Mouse (Mus musculus): ENCODE results near the gene Tmem41b. TPM values are rescaled to one million over a fixed set of nuclear protein-coding genes. Genes with fewer than 3 reads are reported as not detected.

The Tmem41b gene
- polyA plus RNA-seq, 1 experiment from 2014 or later = 61.9 TPM

DNA sequence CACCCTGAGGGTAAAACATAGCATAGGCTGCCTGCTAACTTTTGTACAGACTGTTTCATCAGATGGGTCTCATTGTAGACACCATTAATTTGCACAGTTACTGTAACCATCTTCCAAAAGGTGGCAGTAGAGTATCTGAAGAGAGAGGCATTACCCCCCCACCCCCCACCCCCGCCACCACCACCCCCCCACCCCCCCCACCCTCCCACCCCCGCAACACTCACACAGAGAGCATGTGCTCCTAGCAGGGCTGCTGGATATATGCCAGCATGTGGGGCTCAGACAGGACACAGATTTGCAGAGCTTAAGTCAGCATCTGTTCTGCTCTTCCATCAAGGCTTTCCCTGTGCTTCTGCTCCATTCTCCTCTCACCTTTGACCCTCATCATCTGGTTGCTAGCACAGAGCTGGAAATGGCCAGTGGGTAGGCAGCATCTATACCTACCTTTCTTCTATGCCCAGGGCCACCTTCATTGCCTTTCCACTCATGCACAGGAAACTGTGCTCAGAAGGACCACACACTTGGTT, 17.7 kb downstream of the Tmem41b start:
- peaks cover 8% of the 10 kb centered on the region for H3K36me3 ChIP-seq (ENCODE audit: control insufficient read depth, insufficient read depth, low read length)
- no peaks in the 10 kb centered on the region for H3K9me3 ChIP-seq (ENCODE audit: control insufficient read depth, low read length)
- ATAC-seq (replicated peaks; ENCODE audit: low FRiP score, low TSS enrichment, low read depth) (peak; percentile 82), DNase-seq (ENCODE audit: low spot score) (peak; percentile 61)
- no peaks in the 10 kb centered on the region for H3K27me3 ChIP-seq (replicated peaks; ENCODE audit: control insufficient read depth, insufficient read depth, low read length)
- no peak overlapping the region for H3K4me3 ChIP-seq (ENCODE audit: low read depth, low read length)
- 6% methylated on average over 2 of the region's 2 CpGs for WGBS
- H3K4me2 ChIP-seq (ENCODE audit: low read length) = no peak overlapping the region
- peak overlapping the region; percentile 67; the same call in 1 of the 2 replicates for H3K27ac ChIP-seq (ENCODE audit: low read depth)
- peaks cover 13% of the 10 kb centered on the region for H3K4me1 ChIP-seq (replicated peaks; ENCODE audit: control insufficient read depth, insufficient read depth, low read length)
- no peak overlapping the region for H3K9ac ChIP-seq (ENCODE audit: low read length)

DNA sequence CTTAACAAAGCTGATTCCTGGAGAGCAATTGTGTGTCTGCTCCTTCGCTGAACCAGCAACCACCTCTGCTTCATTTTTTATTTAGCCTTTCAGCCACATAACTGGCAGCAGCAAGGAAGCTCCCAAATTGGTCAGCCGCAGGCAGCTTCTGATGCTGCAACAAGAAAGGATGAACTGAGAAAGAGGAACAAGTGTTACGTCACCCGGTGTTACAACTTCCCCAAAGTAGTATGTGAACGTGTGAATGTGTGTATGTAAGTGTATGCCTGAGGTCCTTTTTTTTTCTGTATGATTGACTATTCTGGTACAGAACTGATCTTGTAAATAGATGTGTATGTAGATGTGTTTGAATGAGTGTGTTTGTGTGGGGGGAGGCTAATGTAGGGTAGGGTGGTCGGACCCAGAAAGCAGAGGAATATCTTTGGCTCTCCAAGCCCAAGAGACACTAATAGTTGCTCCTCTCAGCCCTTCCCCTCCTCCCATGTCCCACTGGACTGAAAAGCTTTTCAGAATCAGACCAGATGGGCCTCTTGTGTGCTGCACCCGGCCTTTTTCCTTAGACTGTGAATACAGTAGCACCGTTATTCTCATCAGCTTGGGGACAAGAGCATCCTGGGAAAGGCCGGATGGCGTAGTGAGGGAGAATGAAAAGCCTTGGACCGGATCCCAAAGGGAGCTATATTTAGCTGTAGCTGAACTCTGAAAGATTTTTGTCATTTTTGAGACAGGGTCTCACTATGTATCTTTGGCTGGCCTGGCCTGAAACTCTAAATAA, 18.7 kb downstream of the Tmem41b start:
- Histone ChIP-seq H3K4me2 (ENCODE audit: low read length) (no peak overlapping the region), H3K9ac (ENCODE audit: low read length) (no peak overlapping the region), H3K4me3 (ENCODE audit: low read depth, low read length) (no peak overlapping the region), H3K4me1 (replicated peaks; ENCODE audit: control insufficient read depth, insufficient read depth, low read length) (peaks cover 13% of the 10 kb centered on the region), H3K36me3 (ENCODE audit: control insufficient read depth, insufficient read depth, low read length) (peaks cover 7% of the 10 kb centered on the region), H3K27me3 (replicated peaks; ENCODE audit: control insufficient read depth, insufficient read depth, low read length) (no peaks in the 10 kb centered on the region), H3K9me3 (ENCODE audit: control insufficient read depth, low read length) (peaks cover 3% of the 10 kb centered on the region; the same call in 1 of the 2 replicates), H3K27ac (ENCODE audit: low read depth) (peak overlapping the region; percentile 54; the same call in 1 of the 2 replicates)
- ATAC-seq (replicated peaks; ENCODE audit: low FRiP score, low TSS enrichment, low read depth) = peak; percentile 54; the same call in 1 of the 2 replicates
- 58% methylated on average over 11 of the region's 11 CpGs for WGBS
- no peak for DNase-seq (ENCODE audit: low spot score)

DNA sequence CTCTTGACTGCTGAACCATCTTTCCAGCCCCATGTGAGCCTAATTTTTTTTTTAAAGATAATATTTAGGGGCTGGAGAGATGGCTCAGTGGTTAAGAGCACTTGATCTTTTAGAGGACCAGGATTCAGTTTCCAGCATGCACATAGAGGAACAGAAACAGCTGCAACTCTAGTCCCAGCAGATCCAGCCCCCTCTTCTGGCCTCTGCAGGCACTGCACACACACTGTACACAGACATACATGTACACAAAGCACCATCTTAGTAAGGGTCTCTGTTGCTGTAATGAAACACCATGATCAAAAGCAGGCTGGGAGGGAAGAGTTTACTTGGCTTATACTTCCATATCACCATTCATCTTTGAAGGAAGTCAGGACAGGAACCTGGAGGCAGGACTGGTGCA, 21.1 kb downstream of the Tmem41b start:
- no peaks in the 10 kb centered on the region for H3K27me3 ChIP-seq (replicated peaks; ENCODE audit: control insufficient read depth, insufficient read depth, low read length)
- peaks cover 20% of the 10 kb centered on the region for H3K4me1 ChIP-seq (replicated peaks; ENCODE audit: control insufficient read depth, insufficient read depth, low read length)
- no peak overlapping the region for H3K27ac ChIP-seq (ENCODE audit: low read depth)
- H3K9me3 ChIP-seq (ENCODE audit: control insufficient read depth, low read length) = peaks cover 3% of the 10 kb centered on the region; the same call in 1 of the 2 replicates
- ATAC-seq (replicated peaks; ENCODE audit: low FRiP score, low TSS enrichment, low read depth) = no peak
- no peak overlapping the region for H3K9ac ChIP-seq (ENCODE audit: low read length)
- no peaks in the 10 kb centered on the region for H3K36me3 ChIP-seq (ENCODE audit: control insufficient read depth, insufficient read depth, low read length)
- no peak for DNase-seq (ENCODE audit: low spot score)
- no peak overlapping the region for H3K4me2 ChIP-seq (ENCODE audit: low read length)
- H3K4me3 ChIP-seq (ENCODE audit: low read depth, low read length) = no peak overlapping the region

DNA sequence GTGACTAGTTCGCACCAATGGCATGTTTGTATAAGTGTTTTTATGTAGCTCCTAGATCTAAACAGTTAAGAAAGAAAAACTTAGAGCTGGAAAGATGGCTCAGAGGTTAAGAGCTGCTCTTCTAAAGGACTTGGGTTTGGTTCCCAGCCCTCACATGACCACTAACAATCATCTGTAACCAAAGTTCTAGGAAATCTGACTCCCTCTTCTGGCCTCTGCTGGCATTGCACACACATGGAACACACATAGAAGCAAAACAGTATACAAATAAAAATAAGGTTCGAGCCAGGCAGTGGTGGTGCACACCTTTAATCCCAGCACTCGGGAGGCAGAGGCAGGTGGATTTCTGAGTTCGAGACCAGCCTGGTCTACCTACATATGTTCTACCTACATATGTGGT, 23.0 kb downstream of the Tmem41b start:
- Histone ChIP-seq H3K4me2 (ENCODE audit: low read length) (no peak overlapping the region), H3K27ac (ENCODE audit: low read depth) (no peak overlapping the region), H3K9me3 (ENCODE audit: control insufficient read depth, low read length) (peaks cover 3% of the 10 kb centered on the region; the same call in 1 of the 2 replicates), H3K4me1 (replicated peaks; ENCODE audit: control insufficient read depth, insufficient read depth, low read length) (peaks cover 15% of the 10 kb centered on the region), H3K27me3 (replicated peaks; ENCODE audit: control insufficient read depth, insufficient read depth, low read length) (no peaks in the 10 kb centered on the region), H3K36me3 (ENCODE audit: control insufficient read depth, insufficient read depth, low read length) (no peaks in the 10 kb centered on the region), H3K4me3 (ENCODE audit: low read depth, low read length) (no peak overlapping the region), H3K9ac (ENCODE audit: low read length) (no peak overlapping the region)
- 93% methylated on average over 4 of the region's 4 CpGs for WGBS
- DNase-seq (ENCODE audit: low spot score) (no peak), ATAC-seq (replicated peaks; ENCODE audit: low FRiP score, low TSS enrichment, low read depth) (no peak)

DNA sequence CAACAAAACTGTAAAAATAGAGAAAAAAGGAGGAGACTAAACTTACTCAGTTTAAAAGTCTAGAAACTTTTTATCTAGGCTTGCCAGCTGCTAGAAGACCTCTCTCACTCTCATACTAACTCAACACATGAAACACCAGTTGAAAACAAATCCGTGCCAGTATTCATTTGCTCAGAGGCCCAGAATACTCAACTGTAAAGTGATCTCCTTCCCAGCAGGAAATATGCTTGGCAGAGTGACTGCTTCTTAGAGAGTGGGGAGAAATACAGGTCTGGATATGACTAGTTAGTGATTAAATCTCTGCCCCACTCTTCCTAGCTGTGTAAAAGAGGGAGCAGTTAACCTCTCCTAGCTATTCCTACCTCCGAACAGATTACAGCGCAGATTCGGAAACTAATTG, 24.1 kb downstream of the Tmem41b start:
- H3K4me1 ChIP-seq (replicated peaks; ENCODE audit: control insufficient read depth, insufficient read depth, low read length) = peaks cover 19% of the 10 kb centered on the region
- no peak for ATAC-seq (replicated peaks; ENCODE audit: low FRiP score, low TSS enrichment, low read depth)
- no peak overlapping the region for H3K27ac ChIP-seq (ENCODE audit: low read depth)
- no peak overlapping the region for H3K9ac ChIP-seq (ENCODE audit: low read length)
- H3K9me3 ChIP-seq (ENCODE audit: control insufficient read depth, low read length) = peaks cover 3% of the 10 kb centered on the region; the same call in 1 of the 2 replicates
- no peak for DNase-seq (ENCODE audit: low spot score)
- no peaks in the 10 kb centered on the region for H3K27me3 ChIP-seq (replicated peaks; ENCODE audit: control insufficient read depth, insufficient read depth, low read length)
- 78% methylated on average over 4 of the region's 4 CpGs for WGBS
- H3K4me3 ChIP-seq (ENCODE audit: low read depth, low read length) = no peak overlapping the region
- H3K36me3 ChIP-seq (ENCODE audit: control insufficient read depth, insufficient read depth, low read length) = no peaks in the 10 kb centered on the region
- no peak overlapping the region for H3K4me2 ChIP-seq (ENCODE audit: low read length)

DNA sequence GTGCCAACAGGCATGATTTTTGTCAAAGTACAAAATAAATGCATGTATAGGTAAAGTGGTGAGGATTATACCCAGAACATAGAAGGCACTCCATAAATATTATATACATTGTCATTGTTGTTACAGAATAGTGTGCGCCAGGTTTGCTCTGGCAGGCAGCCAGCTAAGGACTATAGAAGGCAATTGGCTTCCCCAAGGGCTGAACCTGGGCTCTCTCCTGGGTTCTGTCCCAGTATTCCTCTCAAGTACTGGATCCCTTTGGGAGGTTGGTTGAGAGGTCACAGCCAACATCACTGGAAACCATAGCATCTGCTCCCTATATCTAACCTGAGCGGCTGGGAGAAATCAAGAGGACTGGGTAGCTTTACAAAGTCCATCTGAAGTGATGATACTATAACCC, 25.2 kb downstream of the Tmem41b start:
- Histone ChIP-seq H3K9ac (ENCODE audit: low read length) (no peak overlapping the region), H3K4me1 (replicated peaks; ENCODE audit: control insufficient read depth, insufficient read depth, low read length) (peaks cover 25% of the 10 kb centered on the region), H3K36me3 (ENCODE audit: control insufficient read depth, insufficient read depth, low read length) (no peaks in the 10 kb centered on the region), H3K4me3 (ENCODE audit: low read depth, low read length) (no peak overlapping the region), H3K27me3 (replicated peaks; ENCODE audit: control insufficient read depth, insufficient read depth, low read length) (no peaks in the 10 kb centered on the region), H3K27ac (ENCODE audit: low read depth) (no peak overlapping the region), H3K9me3 (ENCODE audit: control insufficient read depth, low read length) (peaks cover 3% of the 10 kb centered on the region; the same call in 1 of the 2 replicates), H3K4me2 (ENCODE audit: low read length) (no peak overlapping the region)
- ATAC-seq (replicated peaks; ENCODE audit: low FRiP score, low TSS enrichment, low read depth) (no peak), DNase-seq (ENCODE audit: low spot score) (no peak)
- 70% methylated on average over 2 of the region's 2 CpGs for WGBS

DNA sequence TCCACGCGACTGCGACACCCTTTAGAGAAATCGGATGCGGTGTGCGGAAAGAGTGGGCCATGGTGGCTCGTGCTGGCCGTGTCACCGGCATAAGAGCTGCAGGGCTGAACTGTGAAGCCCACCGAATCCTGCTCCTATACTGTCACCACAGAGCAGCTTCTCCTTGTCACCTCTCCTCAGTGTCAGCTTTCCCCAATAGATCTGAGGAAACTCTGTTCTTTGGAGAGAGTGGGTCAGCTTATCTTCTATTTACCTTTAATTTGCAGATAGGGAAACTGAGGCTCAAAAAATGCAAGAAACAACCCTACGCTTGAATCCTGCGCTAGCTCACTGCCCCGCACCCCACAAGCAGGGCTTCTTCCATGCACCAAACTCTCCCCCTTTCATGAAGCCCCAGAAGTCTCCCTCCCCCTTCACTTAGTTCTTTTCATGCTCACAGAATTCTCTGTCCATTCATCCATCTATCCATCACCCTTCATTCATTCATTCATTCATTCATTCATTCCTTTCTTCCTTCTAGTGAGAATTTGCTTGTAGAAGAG, 26.0 kb downstream of the Tmem41b start:
- peaks cover 28% of the 10 kb centered on the region for H3K4me1 ChIP-seq (replicated peaks; ENCODE audit: control insufficient read depth, insufficient read depth, low read length)
- peak overlapping the region; percentile 95 for H3K9ac ChIP-seq (ENCODE audit: low read length)
- peak overlapping the region; percentile 79 for H3K4me2 ChIP-seq (ENCODE audit: low read length)
- H3K27me3 ChIP-seq (replicated peaks; ENCODE audit: control insufficient read depth, insufficient read depth, low read length) = no peaks in the 10 kb centered on the region
- DNase-seq (ENCODE audit: low spot score) (no peak), ATAC-seq (replicated peaks; ENCODE audit: low FRiP score, low TSS enrichment, low read depth) (no peak; the same call in 1 of the 2 replicates)
- peaks cover 3% of the 10 kb centered on the region; the same call in 1 of the 2 replicates for H3K9me3 ChIP-seq (ENCODE audit: control insufficient read depth, low read length)
- 10% methylated on average over 13 of the region's 13 CpGs for WGBS
- H3K36me3 ChIP-seq (ENCODE audit: control insufficient read depth, insufficient read depth, low read length) = no peaks in the 10 kb centered on the region
- peak overlapping the region; percentile 74 for H3K4me3 ChIP-seq (ENCODE audit: low read depth, low read length)
- peak overlapping the region; percentile 83 for H3K27ac ChIP-seq (ENCODE audit: low read depth)

DNA sequence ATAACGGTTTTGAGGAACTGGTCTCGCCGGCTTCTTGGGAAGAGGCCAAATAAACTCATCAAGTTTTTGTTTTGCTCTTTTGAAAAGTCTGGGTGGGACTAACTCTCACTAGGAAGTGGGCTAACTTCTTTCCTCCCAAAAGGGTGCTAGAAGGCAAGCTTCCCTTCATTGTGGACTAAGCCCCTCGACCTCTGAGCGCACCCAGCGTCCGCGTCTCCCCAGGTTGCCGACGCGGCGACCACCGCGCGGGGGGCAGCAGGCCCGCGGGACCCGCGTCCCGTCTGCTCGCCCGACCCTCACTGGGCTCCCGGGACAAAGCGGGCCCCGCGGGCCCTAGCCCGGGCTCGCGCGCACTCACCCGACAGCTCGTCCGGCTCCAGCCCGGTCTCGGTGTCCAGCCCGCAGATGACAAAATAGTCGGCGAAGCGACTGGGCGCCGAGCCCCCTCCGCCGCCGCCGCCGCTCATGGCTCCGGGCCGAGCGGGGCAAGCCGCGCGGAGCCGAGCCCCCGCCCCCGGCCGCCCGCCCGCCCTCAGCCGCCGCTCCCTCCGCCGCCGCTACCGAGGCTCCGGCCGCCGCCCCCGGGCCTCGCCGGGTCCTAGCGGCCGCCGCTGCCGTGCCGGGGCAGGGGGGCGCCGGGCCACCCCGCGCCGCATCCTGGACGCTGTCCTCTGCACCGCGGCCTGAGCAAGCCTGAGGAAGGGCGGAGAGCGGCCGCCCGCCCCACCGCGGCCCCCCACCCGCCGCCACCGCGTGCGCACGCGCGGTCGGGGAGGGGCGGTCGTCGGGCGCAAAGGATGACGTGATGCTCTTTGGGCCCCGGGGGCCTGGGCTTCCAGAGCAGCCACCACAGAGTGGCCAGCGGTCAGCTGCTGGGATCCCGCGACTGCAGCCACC, 26.8 kb downstream of the Tmem41b start, which contains the start of gene Dennd5a:
Gene Dennd5a (minus strand): TSS at position 755 of the 897 bp plus-strand sequence.
- WGBS = under 1% methylated on average over 80 of the region's 107 CpGs
- peak; percentile 85 for DNase-seq (ENCODE audit: low spot score)

More for the DNA sequence above, 26.8 kb downstream of the Tmem41b start, which contains the start of gene Dennd5a:
- H3K4me1 ChIP-seq (replicated peaks; ENCODE audit: control insufficient read depth, insufficient read depth, low read length) = peaks cover 35% of the 10 kb centered on the region
- peak within 1 kb of the TSS; percentile 74 for H3K4me3 ChIP-seq (ENCODE audit: low read depth, low read length)
- H3K4me2 ChIP-seq (ENCODE audit: low read length) = peak within 1 kb of the TSS; percentile 79
- H3K9me3 ChIP-seq (ENCODE audit: control insufficient read depth, low read length) = peaks cover 3% of the 10 kb centered on the region; the same call in 1 of the 2 replicates
- peak within 1 kb of the TSS; percentile 95 for H3K9ac ChIP-seq (ENCODE audit: low read length)
- H3K36me3 ChIP-seq (ENCODE audit: control insufficient read depth, insufficient read depth, low read length) = no peaks in the 10 kb centered on the region
- peak; percentile 90 for ATAC-seq (replicated peaks; ENCODE audit: low FRiP score, low TSS enrichment, low read depth)
- no peaks in the 10 kb centered on the region for H3K27me3 ChIP-seq (replicated peaks; ENCODE audit: control insufficient read depth, insufficient read depth, low read length)
- H3K27ac ChIP-seq (ENCODE audit: low read depth) = peak within 1 kb of the TSS; percentile 83
